Mouse (Mus musculus) T-helper 1 cell (primary cell): ENCODE data around the gene Best3.

Experiments used
- in situ Hi-C: fragments of 300-600 bp; cut with MboI, MseI; formaldehyde crosslinking; loops from one replicate; pipeline ENCODE4 v1.15.1; 2025; ENCODE audit warnings: high pct_unique_total_duplicates

The Best3 gene

DNA sequence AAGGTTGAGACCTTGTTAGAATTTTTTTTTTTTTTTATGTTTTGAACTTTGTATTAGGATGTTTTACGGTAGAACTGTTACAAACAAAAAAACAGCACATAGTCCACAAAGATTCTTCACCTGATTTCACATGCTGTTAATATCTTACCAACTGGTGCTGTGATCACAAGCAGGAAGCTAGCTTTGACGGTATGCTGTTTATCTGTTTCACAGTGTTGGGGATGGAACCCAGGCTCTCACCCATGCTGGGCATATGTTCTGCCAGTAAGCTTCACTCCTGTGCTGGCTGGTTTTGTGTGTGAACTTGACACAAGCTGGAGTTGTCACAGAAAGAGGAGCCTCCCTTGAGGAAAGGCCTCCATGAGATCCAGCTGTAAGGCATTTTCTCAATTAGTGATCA lies 8.3 kb upstream of the Best3 start:
- in situ Hi-C loops: no loop called here

DNA sequence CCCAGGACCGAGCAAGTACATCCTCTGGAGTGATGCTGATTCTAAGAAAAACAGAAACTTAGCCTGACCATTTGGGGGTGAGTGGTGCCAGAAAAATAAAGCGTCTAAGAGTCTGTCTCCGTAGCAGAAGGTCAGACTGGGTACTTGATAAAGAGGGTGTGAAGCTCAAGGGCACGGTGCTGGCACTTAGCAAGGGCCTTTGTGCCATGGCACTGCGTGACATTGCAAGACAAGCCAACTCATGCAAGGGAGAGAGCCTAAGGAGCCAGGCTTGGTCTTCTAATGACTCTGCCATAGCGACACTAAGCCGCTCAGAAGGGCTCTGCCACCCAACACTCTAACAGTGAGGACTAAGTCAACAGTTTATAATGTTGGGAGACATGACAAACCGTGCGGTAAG lies 7.3 kb upstream of the Best3 start:
- in situ Hi-C loops: no loop called here

DNA sequence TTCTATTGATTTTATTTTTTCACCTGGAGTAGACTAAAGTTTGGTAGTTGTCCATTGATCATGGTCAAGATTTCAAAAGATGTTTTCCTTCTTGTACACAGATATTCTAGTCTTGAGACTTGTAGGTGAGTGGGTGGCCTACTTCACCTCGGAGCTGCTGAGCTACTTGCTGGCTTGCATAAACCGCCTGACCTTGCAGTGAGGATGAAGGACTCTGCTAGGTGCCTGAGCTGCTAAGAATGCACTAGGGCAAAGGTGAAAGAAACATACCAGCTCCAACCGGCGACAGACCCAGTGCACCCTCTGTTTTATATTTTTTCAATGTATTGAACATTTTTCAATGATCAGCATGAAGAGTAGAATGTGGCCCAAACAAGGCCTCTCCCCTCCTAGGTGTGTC lies 5.8 kb upstream of the Best3 start:
- in situ Hi-C loops: no loop called here

DNA sequence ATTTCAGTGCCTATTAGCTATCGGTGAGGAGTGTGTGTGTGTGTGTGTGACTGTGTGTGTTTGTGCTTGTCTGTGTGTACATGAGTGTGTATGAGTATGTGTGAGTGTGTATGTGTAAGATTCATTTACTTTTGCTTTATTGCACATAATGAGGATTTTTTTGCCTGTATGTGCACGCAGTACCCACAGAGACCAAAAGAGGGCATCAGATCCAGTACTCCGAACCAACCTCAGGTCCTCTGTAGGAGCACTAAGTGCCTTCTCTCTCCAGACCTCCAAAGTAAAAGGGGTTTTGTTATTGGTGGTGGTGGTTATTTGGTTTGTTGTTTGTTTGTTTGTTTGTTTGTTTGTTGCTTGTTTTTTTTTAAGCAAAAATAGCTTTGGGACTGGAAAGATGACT lies 5.2 kb upstream of the Best3 start:
- in situ Hi-C loops: no loop called here

DNA sequence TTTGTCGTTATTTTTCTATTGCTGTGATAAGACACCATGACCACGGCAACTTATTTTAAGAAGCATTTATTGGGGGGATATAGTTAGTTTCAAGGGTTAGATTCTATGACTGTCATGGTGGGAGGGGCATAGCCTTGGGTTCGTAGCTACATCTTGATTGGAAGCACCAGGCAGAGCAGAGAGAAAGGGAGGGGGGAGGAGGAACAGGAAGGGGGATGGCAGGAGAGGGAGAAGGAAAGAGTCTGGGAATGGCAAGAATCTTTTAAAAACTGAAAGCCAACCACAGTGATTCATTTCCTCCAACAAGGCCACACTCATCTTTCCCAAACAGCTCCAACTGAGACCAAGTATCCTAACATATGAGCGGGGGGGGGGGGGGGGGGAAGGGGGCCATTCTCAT lies 3.6 kb upstream of the Best3 start:
- in situ Hi-C loops: no loop called here

DNA sequence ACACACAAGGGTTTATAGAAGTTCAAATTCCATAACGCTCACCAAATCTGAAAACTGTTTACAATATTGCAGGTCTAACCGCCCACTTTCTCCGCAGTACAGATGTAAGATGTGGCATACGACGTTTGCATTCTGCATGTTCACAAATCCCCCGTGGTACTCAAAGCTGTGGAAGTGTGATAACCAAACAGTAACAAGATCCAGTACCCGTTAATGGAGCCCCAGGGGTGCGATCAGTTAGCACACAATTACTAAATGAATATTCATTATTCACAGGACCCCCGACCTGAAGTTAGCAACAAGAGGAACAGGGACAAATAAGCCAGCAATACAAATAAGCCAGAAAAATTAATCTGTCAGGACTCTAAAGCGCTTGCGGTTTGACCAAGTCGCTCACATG lies 1.3 kb upstream of the Best3 start:
- in situ Hi-C loops: no loop called here

DNA sequence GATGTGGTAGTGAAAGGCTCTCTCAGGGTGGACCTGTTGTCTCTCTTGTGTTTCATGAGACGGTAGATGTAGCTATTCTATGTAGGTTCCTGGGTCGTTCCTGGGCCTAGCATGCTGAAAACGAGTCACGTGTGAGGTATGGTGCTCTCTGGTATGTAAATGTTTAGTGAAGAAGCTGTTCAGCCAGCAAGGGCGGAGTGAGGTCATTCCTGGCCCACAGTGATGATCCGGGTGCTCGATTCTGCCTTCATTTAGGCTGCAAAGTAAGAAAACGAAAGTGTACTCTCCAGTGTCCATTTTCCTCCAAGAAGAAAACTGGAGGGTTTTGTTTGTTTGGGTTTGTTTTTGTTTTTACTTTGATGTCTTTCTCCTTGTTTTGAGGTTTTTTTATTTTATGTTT lies 7.9 kb downstream of the Best3 start:
- in situ Hi-C loops: no loop called here

DNA sequence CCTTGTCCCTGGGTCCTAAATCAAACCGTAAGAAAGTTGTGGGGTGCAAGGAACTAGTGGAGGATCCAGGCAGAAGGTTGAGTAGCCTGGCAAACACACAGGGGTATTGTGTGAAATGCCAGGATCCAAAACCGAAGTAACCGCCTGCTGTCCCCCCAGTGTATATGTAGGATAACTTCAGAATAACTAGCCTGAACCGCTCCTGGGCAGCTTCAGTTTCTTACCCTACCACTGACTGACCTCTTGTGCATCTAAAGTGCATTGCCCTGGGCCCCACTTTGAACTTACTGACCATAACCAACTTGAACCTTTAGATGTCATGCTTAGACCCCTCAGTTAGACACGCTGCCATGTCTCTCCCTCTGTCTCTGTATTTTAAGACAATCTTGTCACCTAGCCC lies 9.0 kb downstream of the Best3 start:
- in situ Hi-C loops: no loop called here

DNA sequence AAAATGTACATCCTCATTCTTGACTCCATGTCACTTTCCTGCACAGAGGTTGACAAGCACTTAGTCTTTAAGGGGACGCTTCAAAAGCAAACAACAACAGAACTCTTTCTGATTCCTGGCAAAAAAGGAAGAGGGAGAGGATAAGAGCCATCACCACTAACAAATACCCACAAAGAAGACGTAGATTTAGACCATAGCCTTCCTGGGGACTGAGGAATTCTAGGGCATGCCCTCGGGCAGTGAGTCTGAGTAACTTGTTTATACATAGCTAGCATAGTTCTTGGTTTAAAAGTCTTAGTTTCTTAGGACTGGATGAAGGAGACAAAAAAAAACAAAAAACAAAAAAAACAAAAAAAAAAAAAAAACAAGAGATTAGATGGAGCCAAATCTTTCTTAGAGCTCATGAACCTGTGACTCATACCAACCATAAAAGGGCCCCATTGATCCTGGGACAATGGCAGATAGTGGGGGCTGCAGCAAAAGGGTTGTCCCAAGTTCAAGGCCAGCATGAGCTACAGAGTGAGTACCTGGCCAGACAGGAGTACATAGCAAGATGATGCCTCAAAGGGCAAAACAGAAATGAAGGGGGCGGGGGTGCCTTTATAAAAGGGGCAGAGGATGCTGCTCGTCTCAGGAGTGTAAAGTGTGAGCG lies 9.6 kb downstream of the Best3 start:
- in situ Hi-C loops: no loop called here

DNA sequence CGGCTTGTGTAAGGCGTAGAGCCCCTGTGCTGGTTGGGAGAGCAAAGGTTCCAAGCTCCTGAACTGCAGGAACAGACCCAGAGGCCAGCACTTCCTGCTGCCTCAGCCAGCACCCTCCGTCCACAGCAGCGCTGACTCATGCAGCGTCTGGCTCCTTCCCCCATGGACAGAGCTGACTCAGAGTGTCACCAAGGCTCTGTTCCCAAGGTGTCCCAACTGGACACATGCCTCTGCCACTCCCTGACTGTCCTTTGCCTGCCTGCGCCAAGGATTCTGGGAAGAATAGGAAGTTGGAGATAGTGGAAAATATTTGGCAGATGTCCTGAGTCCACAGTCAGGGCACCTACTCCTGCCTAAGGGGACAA lies 10.1 kb downstream of the Best3 start:
- in situ Hi-C loops: no loop called here

DNA sequence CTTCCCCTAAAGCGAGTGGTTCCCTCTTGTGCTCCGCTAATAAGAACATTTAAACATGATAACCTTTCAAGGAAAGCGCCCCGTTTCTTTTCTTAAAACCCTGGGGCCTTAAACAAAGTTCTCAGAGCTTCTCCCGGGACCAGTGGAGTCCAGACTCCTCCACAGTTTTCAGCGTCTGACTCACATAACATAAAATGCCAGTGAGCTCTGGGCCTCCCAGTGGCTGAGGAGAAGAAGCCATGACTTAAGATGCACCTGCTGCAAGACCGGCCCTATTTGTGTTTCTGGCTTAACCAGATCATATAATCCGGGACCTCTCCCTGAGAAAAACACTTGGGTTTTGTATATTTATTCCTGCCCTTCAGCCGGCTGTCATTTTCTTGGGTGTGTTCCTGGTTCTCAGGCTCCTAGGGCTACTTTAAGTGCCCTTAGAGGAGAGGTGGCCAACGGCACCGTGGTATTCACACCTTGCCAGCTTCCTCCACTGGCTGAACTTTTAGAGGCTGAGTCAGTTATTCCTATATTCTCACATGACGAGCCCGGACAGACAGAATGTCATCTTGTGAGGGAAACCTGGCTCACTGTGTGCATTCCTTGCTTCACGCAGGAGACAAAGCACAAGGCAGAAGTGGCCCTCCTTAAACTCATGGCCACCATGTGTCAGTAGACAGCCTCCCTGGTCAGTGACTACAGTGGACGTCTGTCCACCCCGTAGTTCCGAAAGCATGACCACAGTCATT lies 12.8 kb downstream of the Best3 start:
- in situ Hi-C loops: no loop called here

DNA sequence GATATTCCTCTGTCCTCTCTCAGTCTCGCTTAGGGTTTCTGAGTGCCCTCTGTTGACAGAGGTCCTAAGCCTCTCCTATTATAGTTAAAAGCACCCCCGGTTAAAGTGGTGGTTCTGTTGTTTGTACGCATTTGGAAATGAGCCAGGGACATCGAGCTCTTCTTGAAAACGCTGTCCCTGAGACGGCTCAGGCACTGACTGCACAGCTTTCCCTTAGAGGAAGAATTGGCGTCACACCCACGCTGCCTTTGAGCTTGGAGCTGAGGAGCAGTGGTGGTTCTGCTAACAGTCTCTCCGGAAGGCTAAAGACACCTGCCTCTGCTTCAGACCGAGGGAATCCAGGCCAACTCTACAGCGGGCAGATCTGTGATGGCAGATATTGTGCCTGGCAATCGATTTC lies 14.9 kb downstream of the Best3 start:
- in situ Hi-C loops: no loop called here

DNA sequence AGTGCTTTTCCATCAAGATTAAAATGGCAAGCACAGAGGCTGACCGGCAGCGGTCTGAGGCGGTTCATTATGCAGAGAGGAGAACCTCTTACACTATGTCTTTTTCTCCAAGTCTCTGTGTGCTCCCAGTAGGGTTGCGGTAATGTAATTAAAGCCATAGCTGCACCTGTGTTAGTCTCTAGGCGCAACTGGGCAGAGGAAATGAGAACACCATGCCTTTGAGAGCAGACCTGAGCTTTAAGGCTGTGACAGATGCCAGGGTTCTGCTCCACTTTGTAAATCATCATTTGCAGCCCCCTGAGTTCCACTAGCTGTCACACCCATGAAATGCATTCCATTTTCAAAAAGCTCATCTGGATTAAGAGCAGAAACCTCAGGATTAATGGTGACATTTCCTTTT lies 18.6 kb downstream of the Best3 start:
- in situ Hi-C loops: no loop called here

DNA sequence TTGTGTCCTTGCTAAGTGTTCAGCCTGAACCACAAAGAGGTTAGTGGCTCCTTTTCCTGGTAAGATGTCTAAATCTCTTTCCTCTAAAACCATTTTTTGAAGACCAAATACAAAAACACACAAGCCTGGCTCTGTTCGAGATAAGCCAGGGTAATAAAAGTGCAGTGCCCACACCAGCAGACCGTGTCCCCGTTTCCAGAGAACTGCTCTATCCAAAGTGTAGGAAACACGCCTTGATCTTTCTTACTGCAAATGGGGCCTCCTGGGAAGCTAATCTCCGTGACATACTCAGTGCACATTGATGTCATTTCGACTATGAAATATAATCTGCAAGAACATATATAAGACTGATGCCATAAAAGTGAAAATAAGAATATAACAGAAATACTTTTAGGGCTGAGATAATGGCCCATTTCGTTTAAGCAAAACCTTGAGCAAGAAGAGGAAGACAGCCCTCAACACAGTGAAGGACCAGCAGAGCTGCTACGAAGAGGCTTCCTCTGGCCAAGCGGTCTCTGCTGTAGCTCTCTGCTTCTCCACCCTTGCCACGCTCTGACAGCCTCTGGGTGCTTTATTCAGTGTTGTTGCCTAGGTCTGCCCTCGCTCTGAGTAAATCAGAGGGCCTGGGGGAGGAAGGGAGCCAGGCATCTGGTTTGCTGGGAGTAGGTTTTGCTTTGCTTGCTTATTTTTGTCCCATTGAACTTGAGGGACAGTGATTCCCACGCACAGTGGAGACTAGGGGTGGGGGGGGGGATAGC lies 19.8 kb downstream of the Best3 start:
- in situ Hi-C loops: no loop called here

DNA sequence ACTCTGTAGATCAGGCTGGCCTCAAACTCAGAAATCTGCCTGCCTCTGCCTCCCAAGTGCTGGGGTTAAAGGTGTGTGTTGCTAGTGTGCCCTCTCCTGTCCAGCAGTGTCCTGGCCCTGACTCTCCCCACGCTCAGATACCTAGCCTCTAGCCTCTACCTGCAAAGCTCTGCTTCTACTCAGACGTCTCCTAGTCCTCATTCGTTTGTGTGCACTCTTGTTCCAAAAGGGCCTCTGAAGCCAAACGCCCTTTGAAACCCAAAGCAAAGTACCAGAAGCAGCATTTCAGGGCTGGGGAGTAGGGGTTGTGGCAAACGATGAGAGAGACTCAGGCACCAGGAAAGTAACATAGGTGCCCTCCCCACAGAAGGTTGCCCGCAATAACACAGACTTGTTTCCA lies 23.6 kb downstream of the Best3 start:
- in situ Hi-C loops: loop anchor here (10.0 kb wide), 1 partner anchor 1675 kb away; no protein-coding TSS in a partner anchor

DNA sequence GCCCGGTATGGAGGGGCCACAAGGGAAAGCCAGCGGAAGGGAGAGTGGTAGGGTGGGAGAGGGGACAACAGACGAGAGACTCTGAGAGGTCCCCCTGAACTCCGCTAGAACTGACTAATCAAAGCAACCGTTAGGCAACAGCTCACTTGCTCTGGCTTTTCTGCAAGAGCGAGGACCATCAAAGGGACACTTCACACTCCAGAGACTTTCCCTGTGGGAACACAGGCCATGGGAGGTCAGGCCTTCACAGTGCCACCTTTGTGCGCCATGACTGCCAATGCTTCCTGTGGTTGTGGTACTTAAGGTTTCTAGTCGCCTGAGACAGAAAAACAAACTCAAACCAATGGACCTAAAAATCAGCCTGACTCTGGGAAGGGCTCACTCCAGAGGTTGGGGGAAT lies 24.9 kb downstream of the Best3 start:
- in situ Hi-C loops: loop anchor here (10.0 kb wide), 1 partner anchor 1676 kb away; no protein-coding TSS in a partner anchor

DNA sequence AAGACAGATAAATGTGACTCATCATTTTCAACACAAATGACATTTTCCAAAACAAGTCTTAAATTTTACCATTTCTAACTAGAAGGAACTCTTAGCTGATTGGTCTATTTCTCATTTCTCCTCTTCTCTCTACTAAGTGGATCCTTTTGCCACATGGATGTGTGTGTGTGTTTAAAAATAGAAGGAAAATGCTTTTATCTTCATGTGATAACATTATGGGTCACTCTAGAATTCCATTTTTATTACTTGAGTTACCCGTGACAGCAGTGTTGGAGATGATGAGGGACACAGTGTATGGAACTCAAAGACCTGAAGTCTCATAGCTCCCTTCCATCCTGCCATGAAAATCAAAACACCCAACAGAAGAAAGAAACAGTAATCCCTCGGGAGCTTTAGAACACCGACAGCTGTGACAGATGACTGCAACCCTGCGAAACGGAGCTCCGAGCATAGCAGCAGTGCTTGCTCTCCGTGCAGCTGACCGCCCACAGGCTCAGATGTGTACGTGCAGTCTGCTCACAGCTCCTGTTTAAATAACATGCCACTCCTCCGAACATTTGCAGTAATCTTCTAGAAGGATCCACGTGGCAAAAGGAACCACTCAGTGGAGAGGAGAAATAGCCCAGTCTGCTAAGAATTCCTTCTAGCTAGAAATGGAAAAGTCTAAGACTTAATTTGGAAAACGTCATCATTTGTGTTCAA lies 27.7 kb downstream of the Best3 start:
- in situ Hi-C loops: loop anchor here (10.0 kb wide), 1 partner anchor 1679 kb away; no protein-coding TSS in a partner anchor

DNA sequence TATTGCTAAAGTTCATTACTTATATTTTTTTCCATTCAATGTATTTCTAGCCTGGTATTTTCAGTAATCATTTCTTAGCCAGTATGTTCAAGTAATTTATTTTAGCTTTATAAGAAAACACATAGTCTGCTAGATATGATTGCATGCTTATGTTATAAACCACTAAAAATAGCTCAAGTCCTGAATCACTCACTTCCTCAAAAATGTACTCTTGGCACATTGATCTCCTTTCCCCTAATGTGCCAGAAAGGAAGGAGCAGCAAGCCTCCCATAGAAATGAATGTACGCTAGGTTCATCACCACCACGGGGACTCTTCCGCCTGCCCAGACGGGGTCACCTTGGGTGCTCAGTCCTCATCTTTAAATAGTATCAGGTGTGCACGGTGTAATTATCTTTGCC lies 28.5 kb downstream of the Best3 start:
- in situ Hi-C loops: loop anchor here (10.0 kb wide), 1 partner anchor 1680 kb away; no protein-coding TSS in a partner anchor

DNA sequence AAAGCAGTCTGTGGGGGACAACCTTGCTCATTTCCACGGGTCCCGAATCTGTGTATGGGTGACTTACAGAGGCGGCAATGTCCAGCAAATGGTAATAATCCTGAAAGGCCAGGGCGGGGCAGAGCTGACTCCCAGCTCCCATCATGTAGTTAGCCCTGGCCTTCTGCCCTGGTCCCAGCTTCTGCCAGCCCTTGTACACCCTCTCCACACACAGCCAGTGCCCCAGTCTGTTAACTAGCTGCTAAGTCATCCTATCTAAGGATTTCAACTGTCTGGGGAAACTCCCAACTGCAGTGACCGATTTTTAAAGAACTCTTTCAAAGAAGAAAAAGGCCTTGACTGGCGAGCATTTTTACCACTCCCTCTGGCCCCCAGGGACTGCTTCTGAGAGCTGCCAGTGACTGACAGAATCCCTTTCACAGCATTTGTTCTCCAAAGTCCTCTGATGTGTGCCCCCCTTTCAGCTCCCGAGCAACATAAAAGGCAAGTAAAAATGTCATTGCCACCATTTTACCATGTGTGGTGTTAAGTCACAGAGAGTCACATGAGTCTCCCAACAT lies 32.2 kb downstream of the Best3 start:
- in situ Hi-C loops: loop anchor here (10.0 kb wide), 1 partner anchor 1684 kb away; no protein-coding TSS in a partner anchor

DNA sequence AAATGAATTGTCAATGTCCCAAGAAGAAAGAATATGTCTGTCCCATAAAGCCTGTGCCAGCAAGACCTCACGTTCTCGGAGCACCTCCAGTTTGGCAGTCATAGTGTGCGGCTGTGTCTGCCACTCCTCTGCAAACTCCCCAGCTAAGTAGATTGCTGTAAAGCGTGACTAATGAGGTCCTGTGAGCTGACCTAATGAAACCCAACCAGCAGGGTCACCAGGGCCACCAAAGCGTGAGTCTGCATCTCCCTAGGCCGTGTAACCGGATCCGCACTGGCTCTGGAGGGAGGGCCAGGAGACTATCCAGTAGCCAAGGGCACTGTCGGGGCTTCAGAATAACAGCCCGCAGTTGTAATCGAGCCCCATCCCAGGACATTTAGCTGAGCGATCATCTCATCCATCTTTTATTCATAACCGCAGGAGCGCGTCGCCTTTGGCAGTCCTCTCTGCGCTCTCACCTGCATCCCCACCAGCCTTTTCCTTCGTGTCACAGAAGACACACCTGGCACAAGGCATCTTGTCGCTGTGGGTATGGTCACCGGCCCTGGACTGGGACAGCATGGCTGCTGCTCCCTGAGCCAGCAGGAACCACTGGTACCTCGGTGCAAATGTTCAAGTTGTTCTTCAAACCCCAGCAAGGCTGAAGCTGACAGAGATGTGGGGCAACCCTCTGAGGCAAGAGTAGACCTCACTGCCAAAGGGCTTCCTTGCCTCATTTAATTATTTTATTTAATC lies 35.1 kb downstream of the Best3 start:
- in situ Hi-C loops: no loop called here

DNA sequence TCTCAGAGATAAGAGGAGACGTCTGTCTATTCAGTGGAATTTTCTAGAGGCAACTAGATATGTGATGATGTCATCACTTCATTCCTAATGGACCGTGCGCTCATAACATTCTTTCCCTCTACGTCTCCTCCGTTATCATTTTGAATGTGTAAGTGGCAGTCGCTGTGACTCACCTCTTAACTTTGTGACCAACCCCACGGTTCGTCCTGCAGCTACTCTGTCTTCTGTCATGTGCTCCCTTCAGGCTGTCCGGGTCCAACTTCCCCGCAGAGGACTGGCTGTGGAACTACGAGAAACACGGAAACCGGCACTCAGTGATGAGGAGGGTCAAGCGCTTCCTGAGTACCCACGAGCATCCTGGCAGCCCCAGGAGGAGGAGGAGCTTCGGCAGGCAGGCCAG lies 37.6 kb downstream of the Best3 start:
- in situ Hi-C loops: no loop called here
